Mouse (Mus musculus) cortical plate, adult 2 months (tissue): ENCODE results near the gene Pcmt1.

Experiments
- CTCF ChIP-seq: fragments of 200-500 bp; IDR thresholded peaks from 2 replicates; pipeline ENCODE4 v1.5.1; 2011; ENCODE audit warnings: mild to moderate bottlenecking, control low read depth, low read length; ENCODE audit not compliant: insufficient read depth; ENCODE audit errors: extremely low read depth
- POLR2A ChIP-seq: fragments of 200-500 bp; IDR thresholded peaks from 2 replicates; pipeline ENCODE4 v1.6.1; 2011; ENCODE audit warnings: mild to moderate bottlenecking, low read length, control low read depth; ENCODE audit not compliant: insufficient read depth; ENCODE audit errors: extremely low read depth

GRCm38 (mm10) chr10:7629092-7629491 lies 51.8 kb downstream of the Pcmt1 start:
- no peak for TF ChIP-seq CTCF
- no peak for TF ChIP-seq POLR2A
